Mouse (Mus musculus) intestine, embryonic 16.5 days (tissue): ENCODE measurements at regions not wholly inside any gene's neighbourhood (a gene's known extent, or its start where the extent isn't known, plus 50 kb on each side); places are given as distances from the start of the nearest gene placed in this dataset.

Experiments
- ATAC-seq: fragments of 200-750 bp; cut with Nextera tagmentation; 2 replicates; pipeline ENCODE4 v1.8.0; 2017; ENCODE audit warnings: moderate TSS enrichment, moderate library complexity
- H3K27ac ChIP-seq: fragments of 300-500 bp; sonication (generic); 2 replicates; pipeline ENCODE4 v1.5.1; 2014; ENCODE audit warnings: mild to moderate bottlenecking, low read length
- H3K27me3 ChIP-seq: fragments of 300-500 bp; sonication (generic); replicated peaks from 2 replicates; pipeline ENCODE4 v1.6.1; 2014; ENCODE audit warnings: low read length, control low read depth, mixed read lengths; ENCODE audit not compliant: control insufficient read depth, insufficient read depth
- H3K36me3 ChIP-seq: fragments of 300-500 bp; sonication (generic); 2 replicates; pipeline ENCODE4 v1.6.1; 2014; ENCODE audit warnings: low read length, control low read depth; ENCODE audit not compliant: control insufficient read depth, insufficient read depth
- H3K4me1 ChIP-seq: fragments of 300-500 bp; sonication (generic); 2 replicates; pipeline ENCODE4 v1.6.1; 2014; ENCODE audit warnings: low read length, control low read depth, mixed read lengths; ENCODE audit not compliant: control insufficient read depth, insufficient read depth
- H3K4me2 ChIP-seq: fragments of 300-500 bp; sonication (generic); 2 replicates; pipeline ENCODE4 v1.6.1; 2014; ENCODE audit warnings: low read depth, low read length, control low read depth
- H3K4me3 ChIP-seq: fragments of 300-500 bp; sonication (generic); 2 replicates; pipeline ENCODE4 v1.5.1; 2014; ENCODE audit warnings: mild to moderate bottlenecking, low read length
- H3K9ac ChIP-seq: fragments of 300-500 bp; sonication (generic); 2 replicates; pipeline ENCODE4 v1.6.1; 2014; ENCODE audit warnings: low read depth, low read length
- H3K9me3 ChIP-seq: fragments of 300-500 bp; sonication (generic); 2 replicates; pipeline ENCODE4 v1.6.1; 2016; ENCODE audit warnings: low read length, control low read depth; ENCODE audit not compliant: control insufficient read depth
- WGBS: fragments of 180-500 bp; shearing (Covaris S2); extraction: QIAGEN DNeasy Blood & Tissue Kit; methylation state at CpG from one replicate; pipeline ENCODE4 v1.1.7; 2014; 5-methylcytosine and 5-hydroxymethylcytosine counted together

DNA sequence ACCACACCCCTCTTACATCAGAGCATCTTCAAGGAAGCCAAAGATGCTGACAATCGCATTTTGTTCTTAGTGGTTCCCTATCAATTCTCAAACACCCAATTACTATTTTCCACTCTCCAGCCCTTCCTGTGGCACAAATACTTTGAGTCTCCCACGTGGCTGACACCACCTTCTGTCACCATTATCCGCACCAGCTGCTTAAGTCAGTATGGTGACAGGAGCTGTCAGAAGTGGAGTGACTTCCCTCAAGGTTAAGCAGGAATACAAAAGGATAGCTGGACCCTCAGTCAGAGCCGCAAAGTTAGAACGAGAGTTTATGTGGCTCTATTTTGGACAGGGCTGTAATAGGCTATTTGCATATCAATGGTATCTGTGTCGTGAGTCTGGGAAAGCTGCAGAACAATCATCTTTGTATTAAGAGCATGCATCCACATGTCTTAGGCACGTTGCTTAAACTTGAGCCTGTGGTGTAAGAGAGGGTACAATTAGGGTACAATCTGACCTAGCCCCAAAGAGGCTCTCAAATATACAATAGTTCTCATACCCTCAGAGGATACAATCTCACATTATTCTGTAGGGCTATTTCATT, 155.5 kb upstream of the Slco3a1 start:
- H3K9ac ChIP-seq = no peak overlapping the region
- no peak overlapping the region for H3K4me3 ChIP-seq
- 69% methylated on average over 7 of the region's 7 CpGs for WGBS
- H3K36me3 ChIP-seq = no peaks in the 10 kb centered on the region
- no peak overlapping the region for H3K4me2 ChIP-seq
- no peaks in the 10 kb centered on the region for H3K9me3 ChIP-seq
- no peaks in the 10 kb centered on the region for H3K27me3 ChIP-seq
- no peak for ATAC-seq
- no peaks in the 10 kb centered on the region for H3K4me1 ChIP-seq
- no peak overlapping the region for H3K27ac ChIP-seq

DNA sequence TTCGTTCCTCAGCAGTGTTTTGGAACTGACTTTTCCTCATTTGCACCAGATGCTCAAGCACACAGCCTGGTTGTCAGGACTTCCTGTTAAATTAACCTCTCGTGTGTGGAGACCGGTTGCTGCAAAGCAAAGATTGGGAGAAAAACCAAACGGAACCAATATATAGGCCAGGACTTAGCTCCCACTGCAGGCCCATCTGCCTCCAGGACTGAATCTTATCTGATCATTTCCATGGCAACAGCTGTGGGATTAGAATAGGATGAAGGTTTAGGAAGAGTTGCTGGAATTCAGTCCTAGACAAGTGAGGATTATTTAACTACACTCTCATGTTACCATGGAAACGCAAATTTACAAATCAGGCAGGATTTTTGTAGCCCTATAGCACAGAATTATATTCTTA, 154.4 kb upstream of the Slco3a1 start:
- Histone ChIP-seq H3K4me1 (no peaks in the 10 kb centered on the region), H3K4me3 (no peak overlapping the region), H3K27me3 (no peaks in the 10 kb centered on the region), H3K27ac (no peak overlapping the region), H3K36me3 (no peaks in the 10 kb centered on the region), H3K4me2 (no peak overlapping the region), H3K9ac (no peak overlapping the region), H3K9me3 (no peaks in the 10 kb centered on the region)
- WGBS = 50% methylated on average over 5 of the region's 5 CpGs
- ATAC-seq = no peak

DNA sequence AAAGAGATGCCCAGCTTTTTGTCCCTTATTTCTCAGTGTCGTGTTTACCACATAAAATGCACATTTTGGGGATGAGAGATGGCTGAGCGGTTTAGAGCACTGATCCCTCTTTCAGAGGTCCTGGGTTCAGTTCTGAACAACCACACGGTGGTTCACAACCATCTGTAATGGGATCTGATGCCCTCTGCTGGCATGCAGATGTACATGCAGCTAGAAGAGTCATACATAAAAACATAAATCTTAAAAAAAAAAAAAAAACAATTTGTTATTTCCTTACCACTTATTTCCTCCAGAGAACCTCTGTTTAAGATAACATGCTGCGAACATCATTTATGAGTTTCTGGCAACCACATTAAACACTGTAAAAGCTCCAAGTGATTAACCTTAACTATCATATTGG, 149.0 kb upstream of the Slco3a1 start:
- Histone ChIP-seq H3K36me3 (no peaks in the 10 kb centered on the region), H3K9ac (no peak overlapping the region), H3K9me3 (no peaks in the 10 kb centered on the region), H3K4me2 (no peak overlapping the region), H3K4me3 (no peak overlapping the region), H3K27me3 (no peaks in the 10 kb centered on the region), H3K27ac (no peak overlapping the region), H3K4me1 (no peaks in the 10 kb centered on the region)
- 73% methylated on average over 4 of the region's 4 CpGs for WGBS
- no peak for ATAC-seq

DNA sequence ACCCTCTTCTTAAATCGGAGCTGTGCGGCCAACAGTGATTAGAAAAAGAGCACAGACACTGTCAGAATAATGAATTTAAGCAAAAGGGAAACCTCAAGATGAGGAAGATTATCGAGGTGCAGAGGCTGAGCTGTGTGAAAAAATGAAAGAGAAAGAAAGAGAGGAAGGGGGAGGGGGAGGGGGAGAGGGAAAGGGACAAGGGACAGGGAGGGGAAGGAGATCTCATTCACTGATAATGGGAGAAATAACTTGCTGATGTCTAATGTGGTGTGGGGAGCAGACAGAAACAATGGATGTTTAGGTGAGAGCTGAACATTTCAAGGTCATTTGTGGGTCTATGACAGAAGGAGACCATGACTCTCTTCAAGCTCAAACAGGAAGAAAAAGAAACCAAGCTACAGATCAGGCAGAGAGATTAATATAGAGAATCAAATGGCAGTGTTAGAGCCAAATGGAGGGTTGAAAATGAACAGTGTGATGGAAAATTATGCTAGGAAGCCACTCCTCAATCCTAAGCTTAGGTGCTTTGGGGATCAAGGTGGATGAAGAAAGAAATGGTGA, 143.3 kb upstream of the Slco3a1 start:
- H3K36me3 ChIP-seq = no peaks in the 10 kb centered on the region
- no peak overlapping the region for H3K4me2 ChIP-seq
- H3K4me3 ChIP-seq = no peak overlapping the region
- H3K27ac ChIP-seq = no peak overlapping the region
- H3K9ac ChIP-seq = no peak overlapping the region
- no peaks in the 10 kb centered on the region for H3K9me3 ChIP-seq
- 72% methylated on average over 3 of the region's 3 CpGs for whole genome bisulfite sequencing
- H3K27me3 ChIP-seq = no peaks in the 10 kb centered on the region
- ATAC-seq = no peak
- H3K4me1 ChIP-seq = no peaks in the 10 kb centered on the region

DNA sequence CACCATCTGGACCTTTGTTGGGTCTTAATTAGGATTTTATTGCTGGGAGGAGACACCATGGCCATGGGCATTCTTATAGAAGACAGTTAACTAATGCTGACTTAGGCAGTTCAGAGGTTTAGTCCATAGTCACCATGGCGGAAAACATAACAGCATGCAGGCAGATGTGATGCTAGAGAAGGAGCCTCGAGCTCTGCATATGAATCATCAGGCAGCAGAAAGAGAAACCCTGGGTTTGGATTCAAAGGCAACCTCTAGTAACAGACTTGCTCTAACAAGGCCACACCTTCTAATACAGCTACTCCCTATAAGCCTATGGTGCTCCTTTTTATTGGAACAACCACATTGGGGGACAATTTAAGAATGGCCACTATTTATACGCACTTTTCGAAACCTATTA, 141.7 kb upstream of the Slco3a1 start:
- WGBS = 90% methylated on average over 4 of the region's 4 CpGs
- Histone ChIP-seq H3K9me3 (no peaks in the 10 kb centered on the region), H3K27me3 (no peaks in the 10 kb centered on the region), H3K36me3 (no peaks in the 10 kb centered on the region), H3K9ac (no peak overlapping the region), H3K4me2 (no peak overlapping the region), H3K4me3 (no peak overlapping the region), H3K27ac (no peak overlapping the region), H3K4me1 (no peaks in the 10 kb centered on the region)
- ATAC-seq = no peak

DNA sequence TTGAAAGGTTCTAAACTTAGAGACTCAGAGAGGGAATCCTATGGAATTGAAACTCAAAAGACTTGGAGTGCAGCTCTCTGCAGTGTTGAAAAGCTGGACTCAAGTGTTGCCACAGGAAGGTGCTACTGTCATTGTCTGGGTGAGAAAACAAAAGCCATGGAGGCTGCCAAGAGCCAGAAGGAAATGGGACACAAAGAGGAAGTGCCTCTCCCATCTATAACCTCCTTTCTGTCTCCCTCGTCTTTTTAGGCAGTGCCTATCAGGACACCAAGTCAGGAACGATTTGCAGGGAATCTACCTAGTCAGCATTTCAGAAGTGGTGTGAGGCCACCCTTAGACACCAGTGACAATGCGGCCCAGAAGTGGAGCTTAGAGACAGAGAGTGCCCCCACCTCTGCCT, 138.5 kb upstream of the Slco3a1 start:
- Histone ChIP-seq H3K4me3 (no peak overlapping the region), H3K4me2 (no peak overlapping the region), H3K27ac (no peak overlapping the region), H3K9ac (no peak overlapping the region), H3K4me1 (no peaks in the 10 kb centered on the region), H3K36me3 (no peaks in the 10 kb centered on the region), H3K27me3 (no peaks in the 10 kb centered on the region), H3K9me3 (no peaks in the 10 kb centered on the region)
- 62% methylated on average over 3 of the region's 3 CpGs for WGBS
- ATAC-seq = no peak

DNA sequence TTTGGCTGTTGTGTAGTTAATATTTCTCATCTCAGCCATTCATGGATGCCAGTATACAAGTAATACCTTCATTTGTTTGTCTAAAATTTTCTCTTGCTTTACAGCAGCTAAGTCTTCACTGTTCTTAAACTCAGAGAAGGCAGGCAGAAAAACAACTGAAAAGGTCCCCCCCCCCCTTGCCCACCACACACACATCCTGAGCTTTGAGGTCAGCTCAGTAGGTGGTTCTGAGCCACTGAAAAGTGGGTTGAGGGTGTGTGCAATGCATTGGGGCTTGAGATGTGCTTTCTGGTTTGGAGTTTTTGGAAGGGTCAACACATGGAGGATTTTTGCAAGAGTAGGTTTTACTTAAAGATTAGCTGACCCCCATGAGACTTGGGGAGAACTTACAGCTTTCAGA, 136.1 kb upstream of the Slco3a1 start:
- H3K4me1 ChIP-seq = no peaks in the 10 kb centered on the region

DNA sequence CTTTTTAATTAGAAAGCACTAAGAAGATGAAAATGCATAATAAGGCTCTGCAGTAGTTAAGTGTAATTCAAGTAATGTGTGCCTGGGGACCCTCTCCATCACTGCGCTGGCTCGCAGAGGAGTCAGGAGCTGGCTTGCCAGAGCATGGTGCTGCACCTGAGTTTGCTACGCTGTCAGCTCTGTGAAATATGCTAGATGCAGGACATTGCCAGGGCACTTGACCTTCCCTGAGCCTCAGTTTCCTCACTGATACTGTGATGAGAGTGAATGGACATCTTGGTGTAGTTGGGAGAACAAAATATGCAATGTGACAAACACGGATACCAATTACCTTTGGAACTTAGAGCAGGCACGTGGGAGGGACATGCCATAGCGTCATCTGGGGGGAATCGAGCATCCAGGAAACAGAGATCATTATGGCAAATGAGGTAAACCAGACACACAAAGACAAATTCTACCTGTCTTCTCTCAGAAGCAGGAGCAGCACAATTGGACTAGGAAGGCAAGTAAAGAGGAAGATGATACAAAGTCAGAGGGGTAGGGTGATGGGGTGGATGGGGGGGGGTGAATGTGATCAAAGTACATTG, 133.6 kb upstream of the Slco3a1 start:
- H3K27me3 ChIP-seq = no peaks in the 10 kb centered on the region
- no peak overlapping the region for H3K4me3 ChIP-seq
- no peak overlapping the region for H3K4me2 ChIP-seq
- WGBS = 54% methylated on average over 7 of the region's 7 CpGs
- ATAC-seq = no peak
- H3K4me1 ChIP-seq = no peaks in the 10 kb centered on the region
- no peaks in the 10 kb centered on the region for H3K9me3 ChIP-seq
- H3K9ac ChIP-seq = no peak overlapping the region
- H3K36me3 ChIP-seq = no peaks in the 10 kb centered on the region
- no peak overlapping the region for H3K27ac ChIP-seq

More for the DNA sequence above, 136.1 kb upstream of the Slco3a1 start:
- Histone ChIP-seq H3K36me3 (no peaks in the 10 kb centered on the region), H3K9me3 (no peaks in the 10 kb centered on the region), H3K4me3 (no peak overlapping the region), H3K27me3 (no peaks in the 10 kb centered on the region), H3K4me2 (no peak overlapping the region), H3K27ac (no peak overlapping the region), H3K9ac (no peak overlapping the region)
- no peak for ATAC-seq

DNA sequence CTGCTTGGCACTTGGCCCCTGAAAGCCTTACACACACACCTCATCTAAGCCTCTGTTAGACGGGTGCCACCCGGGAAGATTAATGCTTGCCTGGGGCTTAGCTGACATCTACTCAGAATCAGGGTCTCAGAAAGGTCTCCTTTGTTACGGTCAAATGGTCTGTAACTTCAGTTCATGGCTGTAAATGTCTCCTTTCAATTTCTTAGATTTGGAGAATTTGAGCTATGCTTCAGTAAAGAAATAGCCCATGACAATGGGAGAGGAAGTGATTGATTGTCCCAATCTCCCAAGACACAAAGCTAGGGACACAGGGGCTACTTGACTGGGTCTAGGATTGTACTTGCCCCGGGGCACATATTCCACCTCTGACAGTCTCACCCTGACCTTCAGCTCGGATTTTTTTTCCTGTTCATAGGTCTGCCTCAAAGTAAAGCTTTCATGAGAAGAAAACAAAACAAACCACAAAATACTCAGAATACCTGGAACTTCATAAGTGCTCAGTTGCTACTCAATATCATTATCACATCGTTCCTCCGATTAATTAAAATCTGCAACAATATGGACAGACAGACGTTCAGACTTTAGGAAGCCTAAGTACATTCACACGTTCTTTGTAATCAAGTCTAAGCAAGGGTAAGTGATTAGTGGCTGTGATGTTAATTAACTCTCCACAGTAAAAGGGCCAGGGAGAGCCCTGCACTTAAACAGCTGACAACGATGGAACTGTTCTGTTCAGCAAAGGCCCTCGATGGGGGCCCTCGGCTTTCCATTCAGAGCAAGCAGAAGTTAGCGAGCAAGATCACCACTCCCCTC, 132.9 kb upstream of the Slco3a1 start:
- Histone ChIP-seq H3K27me3 (no peaks in the 10 kb centered on the region), H3K4me1 (no peaks in the 10 kb centered on the region), H3K4me3 (no peak overlapping the region), H3K4me2 (no peak overlapping the region), H3K36me3 (no peaks in the 10 kb centered on the region), H3K9ac (no peak overlapping the region), H3K27ac (no peak overlapping the region), H3K9me3 (no peaks in the 10 kb centered on the region)
- ATAC-seq = no peak
- 63% methylated on average over 13 of the region's 13 CpGs for WGBS
